Mouse (Mus musculus): Measurements from ENCODE around the gene Hccs. TPM values are rescaled to one million over a fixed set of nuclear protein-coding genes. Genes with fewer than 3 reads are reported as not detected.
"Not testable (repeated sequence)": the region's sequence is repeated elsewhere in the genome, so short reads cannot be mapped to it uniquely, and the experiment has no call there.

Hccs gene
- 42.4 and 44.8 TPM in 2 replicates for polyA plus RNA-seq (2015; fragmentation: Nextera tagmentation; extraction: Ambion mirVana)

GRCm38 (mm10) chrX:169319945-169320667 lies at the start of gene Hccs:
TSS of gene Hccs (minus strand) at chrX:169320372.
- no peaks in the 10 kb centered on the region for H3K9me3 ChIP-seq (replicated peaks)
- no peaks in the 10 kb centered on the region; the same call in 1 of the 2 replicates for H3K27me3 ChIP-seq
- H3K36me3 ChIP-seq (ENCODE audit: poor library complexity, severe bottlenecking) = peaks cover 7% of the 10 kb centered on the region; the same call in 1 of the 2 replicates
- peaks cover 8% of the 10 kb centered on the region; the same call in 1 of the 2 replicates for H3K4me1 ChIP-seq
- H3K4me3 ChIP-seq = peak within 1 kb of the TSS; percentile 55
- H3K9ac ChIP-seq = peak within 1 kb of the TSS; percentile 75
- peak; percentile 100 for ATAC-seq
- 20% methylated on average over 58 of the region's 97 CpGs for WGBS
- peak within 1 kb of the TSS; percentile 57 for H3K4me2 ChIP-seq
- H3K27ac ChIP-seq = peak within 1 kb of the TSS; percentile 63

GRCm38 (mm10) chrX:169357146-169357772 lies 37.1 kb upstream of the Hccs start:
- no peak overlapping the region for H3K9ac ChIP-seq
- no peak overlapping the region for H3K4me3 ChIP-seq
- H3K27ac ChIP-seq = no peak overlapping the region
- no peaks in the 10 kb centered on the region for H3K36me3 ChIP-seq (ENCODE audit: poor library complexity, severe bottlenecking)
- no peaks in the 10 kb centered on the region for H3K27me3 ChIP-seq
- ATAC-seq = no peak
- 70% methylated on average over 4 of the region's 4 CpGs for WGBS
- H3K9me3 ChIP-seq (replicated peaks) = no peaks in the 10 kb centered on the region
- no peak overlapping the region for H3K4me2 ChIP-seq
- no peaks in the 10 kb centered on the region for H3K4me1 ChIP-seq

- H3K9ac ChIP-seq = no peak overlapping the region
- no peaks in the 10 kb centered on the region for H3K9me3 ChIP-seq (replicated peaks)
- H3K4me1 ChIP-seq = no peaks in the 10 kb centered on the region
- ATAC-seq = no peak
- H3K4me3 ChIP-seq = no peak overlapping the region
- H3K27ac ChIP-seq = no peak overlapping the region
- H3K4me2 ChIP-seq = no peak overlapping the region
- H3K36me3 ChIP-seq (ENCODE audit: poor library complexity, severe bottlenecking) = no peaks in the 10 kb centered on the region
- H3K27me3 ChIP-seq = 0 out of 2 replicates have a peak, but pooled peaks cover 3% of the 10 kb centered on the region
- 83% methylated on average over 3 of the region's 3 CpGs for WGBS
Observed at GRCm38 (mm10) chrX:169338213-169338612, 18.0 kb upstream of the Hccs start.

GRCm38 (mm10) chrX:169337559-169337958 lies 17.4 kb upstream of the Hccs start:
- Histone ChIP-seq H3K4me2 (no peak overlapping the region), H3K36me3 (ENCODE audit: poor library complexity, severe bottlenecking) (no peaks in the 10 kb centered on the region), H3K27me3 (no peaks in the 10 kb centered on the region), H3K9ac (no peak overlapping the region), H3K9me3 (replicated peaks) (no peaks in the 10 kb centered on the region), H3K4me3 (no peak overlapping the region), H3K27ac (no peak overlapping the region), H3K4me1 (no peaks in the 10 kb centered on the region)
- no peak for ATAC-seq

- no peaks in the 10 kb centered on the region for H3K4me1 ChIP-seq
- H3K4me3 ChIP-seq = no peak overlapping the region
- H3K27ac ChIP-seq = no peak overlapping the region
- no peaks in the 10 kb centered on the region for H3K9me3 ChIP-seq (replicated peaks)
- H3K4me2 ChIP-seq = no peak overlapping the region
- H3K27me3 ChIP-seq = no peaks in the 10 kb centered on the region
- H3K36me3 ChIP-seq (ENCODE audit: poor library complexity, severe bottlenecking) = no peaks in the 10 kb centered on the region
- no peak overlapping the region for H3K9ac ChIP-seq
- 0 out of 2 replicates have a peak, but pooled peaks have one; percentile 27 for ATAC-seq
- 38% methylated on average over 3 of the region's 3 CpGs for WGBS
Observed at GRCm38 (mm10) chrX:169332264-169332663, 12.1 kb upstream of the Hccs start.

GRCm38 (mm10) chrX:169325929-169326595 lies 5.9 kb upstream of the Hccs start:
- no peak overlapping the region for H3K27ac ChIP-seq
- H3K4me2 ChIP-seq = no peak overlapping the region
- H3K9ac ChIP-seq = no peak overlapping the region
- no peaks in the 10 kb centered on the region for H3K4me1 ChIP-seq
- no peaks in the 10 kb centered on the region for H3K9me3 ChIP-seq (replicated peaks)
- WGBS = 91% methylated on average over 3 of the region's 3 CpGs
- no peaks in the 10 kb centered on the region for H3K27me3 ChIP-seq
- no peak for ATAC-seq
- no peaks in the 10 kb centered on the region for H3K36me3 ChIP-seq (ENCODE audit: poor library complexity, severe bottlenecking)
- H3K4me3 ChIP-seq = no peak overlapping the region

- 0 out of 2 replicates have a peak overlapping the region, but pooled peaks have one; percentile 75 for H3K9ac ChIP-seq
- peak; percentile 54 for ATAC-seq
- not testable (repeated sequence) for H3K36me3 ChIP-seq (ENCODE audit: poor library complexity, severe bottlenecking); H3K27ac ChIP-seq; H3K9me3 ChIP-seq (replicated peaks); H3K4me1 ChIP-seq; H3K27me3 ChIP-seq
- WGBS = 38% methylated on average over 15 of the region's 15 CpGs
- peak overlapping the region; percentile 43 for H3K4me2 ChIP-seq
- peak overlapping the region; percentile 55 for H3K4me3 ChIP-seq
Observed at GRCm38 (mm10) chrX:169320668-169321005, 465 bp upstream of the Hccs start.

- 54% methylated on average over 12 of the region's 12 CpGs for WGBS
- Histone ChIP-seq H3K4me1 (peaks cover 8% of the 10 kb centered on the region; the same call in 1 of the 2 replicates), H3K27ac (no peak overlapping the region), H3K27me3 (no peaks in the 10 kb centered on the region; the same call in 1 of the 2 replicates), H3K4me2 (peak overlapping the region; percentile 57), H3K9me3 (replicated peaks) (no peaks in the 10 kb centered on the region), H3K36me3 (ENCODE audit: poor library complexity, severe bottlenecking) (peaks cover 9% of the 10 kb centered on the region; the same call in 1 of the 2 replicates), H3K4me3 (peak overlapping the region; percentile 55), H3K9ac (peak overlapping the region; percentile 75)
- ATAC-seq = no peak
Observed at GRCm38 (mm10) chrX:169319066-169319760, 959 bp downstream of the Hccs start.

- H3K9ac ChIP-seq = no peak overlapping the region
- H3K36me3 ChIP-seq (ENCODE audit: poor library complexity, severe bottlenecking) = peaks cover 12% of the 10 kb centered on the region; the same call in 1 of the 2 replicates
- H3K4me1 ChIP-seq = no peaks in the 10 kb centered on the region
- no peak for ATAC-seq
- no peak overlapping the region for H3K4me2 ChIP-seq
- H3K27ac ChIP-seq = no peak overlapping the region
- no peak overlapping the region for H3K4me3 ChIP-seq
- H3K9me3 ChIP-seq (replicated peaks) = no peaks in the 10 kb centered on the region
- no peaks in the 10 kb centered on the region for H3K27me3 ChIP-seq
- WGBS = 86% methylated on average over 3 of the region's 3 CpGs
Observed at GRCm38 (mm10) chrX:169308559-169308958, 11.6 kb downstream of the Hccs start.

- no peak overlapping the region for H3K9ac ChIP-seq
- H3K4me3 ChIP-seq = no peak overlapping the region
- H3K27me3 ChIP-seq = no peaks in the 10 kb centered on the region
- H3K27ac ChIP-seq = no peak overlapping the region
- no peaks in the 10 kb centered on the region for H3K4me1 ChIP-seq
- no peak overlapping the region for H3K4me2 ChIP-seq
- H3K36me3 ChIP-seq (ENCODE audit: poor library complexity, severe bottlenecking) = no peaks in the 10 kb centered on the region
- WGBS = 47% methylated on average over 3 of the region's 3 CpGs
- no peaks in the 10 kb centered on the region for H3K9me3 ChIP-seq (replicated peaks)
- ATAC-seq = no peak
Observed at GRCm38 (mm10) chrX:169303945-169304344, 16.2 kb downstream of the Hccs start.

GRCm38 (mm10) chrX:169302271-169303045 lies 17.7 kb downstream of the Hccs start:
- Histone ChIP-seq H3K4me1 (no peaks in the 10 kb centered on the region), H3K36me3 (ENCODE audit: poor library complexity, severe bottlenecking) (no peaks in the 10 kb centered on the region), H3K27ac (no peak overlapping the region), H3K9ac (no peak overlapping the region), H3K9me3 (replicated peaks) (no peaks in the 10 kb centered on the region), H3K27me3 (no peaks in the 10 kb centered on the region), H3K4me3 (no peak overlapping the region), H3K4me2 (no peak overlapping the region)
- no peak for ATAC-seq
- 65% methylated on average over 26 of the region's 26 CpGs for WGBS

All from forebrain, embryonic 13.5 days (tissue).